Mouse (Mus musculus) embryonic facial prominence, embryonic 13.5 days (tissue): ENCODE results near the gene Gnb2. TPM values are rescaled to one million over a fixed set of nuclear protein-coding genes. Genes with fewer than 3 reads are reported as not detected.
A peak's percentile ranks its signal among the peaks of the same experiment; 100 is the strongest.

Source experiments
- ATAC-seq: fragments of 200-750 bp; cut with Nextera tagmentation; 2 replicates; pipeline ENCODE4 v1.8.0; 2017; ENCODE audit warnings: low read depth; ENCODE audit not compliant: insufficient number of reproducible peaks, insufficient read depth, low FRiP score, low TSS enrichment
- H3K27ac ChIP-seq: fragments of 300-500 bp; sonication (generic); 2 replicates; pipeline ENCODE4 v1.5.1; 2015; ENCODE audit warnings: moderate library complexity, mild to moderate bottlenecking, inconsistent platforms
- H3K27me3 ChIP-seq: fragments of 300-500 bp; sonication (generic); 2 replicates; pipeline ENCODE4 v1.6.1; 2015; ENCODE audit warnings: mild to moderate bottlenecking, inconsistent platforms
- H3K36me3 ChIP-seq: fragments of 300-500 bp; sonication (generic); 2 replicates; pipeline ENCODE4 v1.6.1; 2015; ENCODE audit warnings: mild to moderate bottlenecking, inconsistent platforms
- H3K4me1 ChIP-seq: fragments of 300-500 bp; sonication (generic); 2 replicates; pipeline ENCODE4 v1.6.1; 2015; ENCODE audit warnings: inconsistent platforms
- H3K4me2 ChIP-seq: fragments of 300-500 bp; sonication (generic); 2 replicates; pipeline ENCODE4 v1.6.1; 2015; ENCODE audit warnings: moderate library complexity, mild to moderate bottlenecking, inconsistent platforms
- H3K4me3 ChIP-seq: fragments of 300-500 bp; sonication (generic); 2 replicates; pipeline ENCODE4 v1.5.1; 2015; ENCODE audit warnings: mild to moderate bottlenecking, inconsistent platforms
- H3K9ac ChIP-seq: fragments of 300-500 bp; sonication (generic); 2 replicates; pipeline ENCODE4 v1.6.1; 2015; ENCODE audit warnings: mild to moderate bottlenecking, inconsistent platforms
- H3K9me3 ChIP-seq: fragments of 300-500 bp; sonication (generic); 2 replicates; pipeline ENCODE4 v1.6.1; 2016; ENCODE audit warnings: inconsistent platforms
- WGBS: fragments of 180-500 bp; shearing (Covaris S2); methylation state at CpG from one replicate; pipeline ENCODE4 v1.1.7; 2015; ENCODE audit warnings: mixed read lengths; 5-methylcytosine and 5-hydroxymethylcytosine counted together
- polyA plus RNA-seq: library from polyadenylated mRNA; unstranded; fragments of >200 nt; fragmentation: Nextera tagmentation; extraction: Ambion mirVana; gene quantifications from 2 replicates; pipeline ENCODE4 v1.2.1, GENCODE M21; 2015

The Gnb2 gene
- 360 and 396 TPM in 2 replicates for polyA plus RNA-seq

DNA sequence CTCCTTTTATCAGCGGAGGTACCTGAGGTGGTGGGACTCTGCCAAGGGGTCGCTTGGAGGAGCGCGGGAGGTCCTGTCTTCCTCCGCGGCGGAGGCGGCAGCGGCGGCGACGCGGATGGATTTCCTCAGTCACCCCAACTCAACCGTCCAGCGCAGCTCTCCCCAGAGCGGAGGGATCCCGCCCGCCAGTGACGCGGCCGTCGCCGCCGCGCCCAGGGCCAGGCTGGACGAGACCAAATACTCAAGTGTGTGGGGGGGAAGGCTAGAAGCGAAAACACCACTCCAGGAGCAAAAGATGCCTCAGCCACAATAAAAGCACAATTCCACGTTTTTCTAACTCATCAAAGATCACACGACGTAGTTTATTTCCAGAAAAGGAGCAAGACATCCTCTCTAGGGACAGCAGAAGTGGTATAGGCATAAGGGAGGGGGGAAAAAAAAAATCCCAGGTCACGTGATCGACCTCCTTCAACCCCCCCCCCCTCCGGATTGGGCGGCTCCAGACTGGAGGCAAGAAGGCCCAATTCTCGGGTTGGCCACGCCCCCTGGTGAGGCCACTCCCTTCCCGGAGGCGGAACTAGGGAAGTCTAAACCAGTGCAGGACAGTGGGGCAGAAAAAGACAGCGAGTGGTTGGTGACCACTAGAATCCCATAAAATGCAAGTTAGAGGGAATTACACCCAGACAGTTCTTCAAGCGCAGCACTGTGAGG, at the start of gene Gnb2, which contains the start of gene Epo:
Gnb2 (minus strand) TSS at position 394 of the 711 bp plus-strand sequence.
Epo (minus strand) TSS at position 126 of the 711 bp plus-strand sequence.
- H3K9me3 ChIP-seq, result no peaks in the 10 kb centered on the region
- peak within 1 kb of the TSS; percentile 94 for H3K9ac ChIP-seq
- H3K36me3 ChIP-seq, result peaks cover 20% of the 10 kb centered on the region
- peak within 1 kb of the TSS; percentile 93 for H3K27ac ChIP-seq
- H3K4me3 ChIP-seq, result peak within 1 kb of the TSS; percentile 91
- WGBS, result under 1% methylated on average over 39 of the region's 40 CpGs
- H3K4me1 ChIP-seq, result peaks cover 19% of the 10 kb centered on the region
- peak; percentile 74 for ATAC-seq
- peak within 1 kb of the TSS; percentile 97 for H3K4me2 ChIP-seq
- no peaks in the 10 kb centered on the region for H3K27me3 ChIP-seq

DNA sequence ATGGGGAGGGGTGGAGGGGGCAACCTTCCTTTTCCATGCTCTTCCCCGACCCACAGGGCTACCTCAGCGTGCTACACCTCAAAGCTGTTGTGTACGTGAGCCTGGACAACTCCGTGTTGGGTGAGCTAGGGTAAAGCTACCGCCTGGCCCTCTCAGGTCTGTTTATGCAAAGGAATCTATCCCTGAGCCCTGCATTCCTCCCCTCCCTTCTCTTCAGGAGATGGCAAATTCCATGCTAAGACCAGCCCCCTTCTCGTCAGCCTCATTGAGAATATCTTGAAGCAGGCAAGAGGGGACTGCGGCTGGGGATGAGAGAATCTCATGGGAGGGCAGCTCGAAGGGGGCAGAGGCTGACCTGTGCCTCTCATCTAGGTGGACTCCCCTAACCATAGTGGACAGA, 49.4 kb upstream of the Gnb2 start:
- H3K9me3 ChIP-seq, result peaks cover 1% of the 10 kb centered on the region; the same call in 1 of the 2 replicates
- peaks cover 9% of the 10 kb centered on the region for H3K27me3 ChIP-seq
- H3K4me1 ChIP-seq, result peaks cover 16% of the 10 kb centered on the region
- no peaks in the 10 kb centered on the region for H3K36me3 ChIP-seq
- ATAC-seq, result no peak
- H3K4me2 ChIP-seq, result peak overlapping the region; percentile 67
- no peak overlapping the region for H3K27ac ChIP-seq
- peak overlapping the region; percentile 44 for H3K4me3 ChIP-seq
- 31% methylated on average over 8 of the region's 8 CpGs for WGBS
- H3K9ac ChIP-seq, result peak overlapping the region; percentile 62

DNA sequence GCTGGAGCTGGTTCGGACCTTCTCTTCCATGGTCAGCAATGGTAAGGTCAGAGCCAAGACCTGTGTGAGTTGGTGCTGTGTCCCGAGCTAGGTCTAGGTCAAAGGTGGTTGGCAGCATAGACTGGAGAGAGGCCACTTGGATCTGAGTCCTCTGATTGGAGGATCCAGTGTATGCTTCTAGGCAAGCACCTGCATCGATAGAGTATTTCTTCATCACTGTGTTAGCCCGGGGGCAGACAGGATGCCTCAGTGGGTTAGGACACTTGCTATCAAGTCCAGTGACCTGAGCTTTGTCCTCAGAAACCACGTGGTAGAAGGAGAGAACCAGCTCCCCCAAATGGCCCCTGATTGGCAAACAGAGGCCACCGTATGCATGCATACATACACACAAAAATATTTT, 46.9 kb upstream of the Gnb2 start:
- Histone ChIP-seq H3K4me1 (peaks cover 16% of the 10 kb centered on the region), H3K9ac (no peak overlapping the region), H3K9me3 (no peaks in the 10 kb centered on the region), H3K4me2 (no peak overlapping the region), H3K4me3 (no peak overlapping the region), H3K27me3 (peaks cover 9% of the 10 kb centered on the region), H3K36me3 (no peaks in the 10 kb centered on the region), H3K27ac (no peak overlapping the region)
- ATAC-seq, result no peak
- WGBS, result 80% methylated on average over 6 of the region's 6 CpGs

DNA sequence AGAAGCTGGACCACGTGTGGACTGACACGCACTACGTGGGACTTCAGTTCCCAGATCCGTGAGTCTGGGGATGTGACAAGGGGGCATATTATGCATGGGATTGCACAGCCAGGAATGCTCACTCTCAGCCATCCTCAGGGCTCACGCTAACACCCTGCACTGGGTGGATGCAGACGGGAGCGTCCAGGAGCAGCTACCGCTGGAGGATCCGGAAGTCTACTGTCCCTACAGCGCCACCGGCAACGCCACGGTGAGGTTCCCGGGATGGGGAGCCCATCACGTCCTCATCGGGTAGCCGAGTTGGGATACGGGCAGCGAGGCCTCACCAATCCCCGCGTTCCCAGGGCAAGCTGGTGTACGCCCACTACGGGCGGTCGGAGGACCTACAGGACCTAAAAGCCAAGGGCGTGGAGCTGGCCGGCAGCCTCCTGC, 41.2 kb upstream of the Gnb2 start:
- Histone ChIP-seq H3K9ac (peak overlapping the region; percentile 60), H3K36me3 (no peaks in the 10 kb centered on the region), H3K27me3 (peaks cover 16% of the 10 kb centered on the region), H3K4me2 (peak overlapping the region; percentile 53), H3K4me3 (peak overlapping the region; percentile 33), H3K4me1 (peaks cover 9% of the 10 kb centered on the region; the same call in 1 of the 2 replicates), H3K9me3 (no peaks in the 10 kb centered on the region), H3K27ac (no peak overlapping the region)
- no peak for ATAC-seq
- 7% methylated on average over 27 of the region's 27 CpGs for WGBS

DNA sequence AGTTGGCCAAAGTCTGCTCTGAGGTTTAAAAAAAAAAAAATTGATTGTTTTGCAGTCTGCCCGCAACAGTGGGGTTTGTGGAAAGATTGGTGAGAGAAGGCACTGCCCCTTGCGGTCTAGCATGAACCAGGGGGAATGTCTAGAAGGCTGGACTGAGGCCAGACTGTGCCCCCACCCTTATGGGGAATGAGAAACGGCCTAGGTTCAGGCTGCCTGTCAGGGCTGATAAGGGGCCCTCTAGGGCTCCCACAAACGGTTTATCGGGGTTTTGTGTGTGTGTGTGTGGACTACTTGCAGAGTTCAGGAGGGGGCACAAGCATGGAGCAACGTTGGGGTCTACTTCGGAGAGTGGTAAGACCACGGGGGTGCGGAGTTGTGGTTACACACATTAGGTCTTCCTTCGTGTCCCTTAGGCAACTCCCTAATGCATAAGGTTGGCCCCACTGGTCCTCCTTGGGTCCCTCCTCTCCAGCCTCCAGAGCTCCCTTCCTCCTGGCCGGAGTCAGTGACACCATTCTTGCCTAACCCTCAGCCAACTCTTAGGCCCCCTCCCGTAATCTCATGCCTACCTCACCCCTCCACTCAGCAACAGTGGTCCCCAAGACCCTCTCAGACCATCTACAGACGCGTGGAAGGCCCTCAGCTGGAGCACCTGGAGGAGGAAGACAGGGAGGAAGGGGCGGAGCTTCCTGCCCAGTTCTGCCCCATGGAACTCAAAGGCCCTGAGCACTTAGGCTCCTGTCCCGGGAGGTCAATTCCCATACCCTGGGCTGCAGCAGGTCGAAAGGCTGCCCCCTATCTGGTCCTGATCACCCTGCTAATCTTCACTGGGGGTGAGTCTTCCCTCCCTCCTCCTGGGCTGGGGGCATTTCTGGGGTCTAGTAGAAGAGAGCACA, 37.6 kb upstream of the Gnb2 start:
- no peaks in the 10 kb centered on the region for H3K36me3 ChIP-seq
- H3K27me3 ChIP-seq, result peaks cover 16% of the 10 kb centered on the region
- WGBS, result 73% methylated on average over 17 of the region's 17 CpGs
- no peak overlapping the region for H3K27ac ChIP-seq
- peaks cover 12% of the 10 kb centered on the region; the same call in 1 of the 2 replicates for H3K4me1 ChIP-seq
- H3K9ac ChIP-seq, result no peak overlapping the region
- no peak for ATAC-seq
- H3K9me3 ChIP-seq, result no peaks in the 10 kb centered on the region
- no peak overlapping the region for H3K4me3 ChIP-seq
- no peak overlapping the region; the same call in 1 of the 2 replicates for H3K4me2 ChIP-seq

DNA sequence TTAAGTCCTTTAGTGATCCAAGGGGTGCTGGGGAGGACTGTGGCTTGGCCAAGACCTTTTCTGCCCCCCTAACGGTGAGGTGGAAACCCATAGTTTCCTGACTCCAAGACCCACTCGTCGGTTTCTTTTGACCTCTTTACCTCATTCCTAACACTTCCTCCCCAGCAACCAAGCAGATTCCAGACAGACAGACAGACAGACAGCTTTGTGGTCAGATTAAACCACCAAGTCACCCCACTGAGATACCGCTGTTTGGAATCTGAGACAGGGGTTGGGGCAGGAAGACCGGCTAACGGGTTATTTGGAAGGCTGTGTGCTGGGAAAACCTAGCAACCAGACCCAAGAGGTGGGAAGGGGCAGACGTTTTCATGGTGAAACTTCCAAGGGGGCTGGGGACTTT, 36.9 kb upstream of the Gnb2 start:
- Histone ChIP-seq H3K9me3 (no peaks in the 10 kb centered on the region), H3K4me1 (peaks cover 12% of the 10 kb centered on the region; the same call in 1 of the 2 replicates), H3K4me2 (peak overlapping the region; percentile 7; the same call in 1 of the 2 replicates), H3K27ac (no peak overlapping the region), H3K36me3 (no peaks in the 10 kb centered on the region), H3K27me3 (peaks cover 16% of the 10 kb centered on the region), H3K9ac (no peak overlapping the region), H3K4me3 (no peak overlapping the region)
- WGBS, result 49% methylated on average over 7 of the region's 7 CpGs
- no peak for ATAC-seq

DNA sequence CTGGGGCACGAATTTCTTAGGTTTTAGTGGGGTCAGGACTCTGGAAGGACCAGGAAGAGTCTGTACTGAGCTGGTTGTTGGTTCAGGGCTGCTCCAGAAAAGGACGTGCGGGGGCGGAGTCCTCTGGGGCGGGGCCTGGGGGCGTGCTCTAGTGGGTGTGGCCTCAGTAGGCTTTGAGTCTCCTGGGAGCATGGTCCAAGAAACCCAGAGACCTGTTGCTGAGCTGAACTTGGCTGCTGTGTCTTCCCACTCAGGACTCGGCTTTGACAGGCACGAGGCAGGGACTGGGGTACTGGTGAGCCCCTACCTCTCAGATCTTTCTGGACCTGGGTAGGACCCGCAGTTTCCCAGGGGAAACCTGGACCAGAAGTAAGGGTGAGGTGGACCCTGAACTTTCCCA, 36.4 kb upstream of the Gnb2 start, which contains the start of gene Tfr2:
Tfr2 (plus strand) TSS at position 176 of the 400 bp plus-strand sequence.
- H3K9ac ChIP-seq, result no peak within 1 kb of the TSS
- H3K4me2 ChIP-seq, result peak within 1 kb of the TSS; percentile 7
- H3K27ac ChIP-seq, result no peak within 1 kb of the TSS
- no peaks in the 10 kb centered on the region for H3K36me3 ChIP-seq
- H3K9me3 ChIP-seq, result no peaks in the 10 kb centered on the region
- 37% methylated on average over 9 of the region's 9 CpGs for WGBS
- H3K4me1 ChIP-seq, result peaks cover 12% of the 10 kb centered on the region; the same call in 1 of the 2 replicates
- 0 out of 2 replicates have a peak, but pooled peaks have one; percentile 27 for ATAC-seq
- H3K27me3 ChIP-seq, result peaks cover 11% of the 10 kb centered on the region
- H3K4me3 ChIP-seq, result no peak within 1 kb of the TSS

DNA sequence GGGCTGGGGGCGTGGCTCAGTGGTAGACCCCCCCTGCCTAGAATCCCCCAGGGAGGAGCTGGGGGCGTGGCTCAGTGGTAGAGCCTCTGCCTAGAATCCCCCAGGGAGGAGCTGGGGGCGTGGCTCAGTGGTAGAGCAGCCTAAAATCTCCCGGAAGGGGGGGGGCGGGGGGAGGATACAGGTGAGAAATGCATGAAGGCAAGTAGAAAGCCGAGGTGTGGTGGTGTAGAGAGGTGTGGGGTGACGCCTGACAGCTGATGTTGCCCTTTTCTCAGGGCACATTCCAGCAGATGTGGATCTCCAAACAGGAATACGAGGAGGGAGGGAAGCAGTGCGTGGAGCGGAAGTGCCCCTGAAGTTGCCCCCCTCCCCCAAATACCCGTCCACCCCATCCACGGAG, 35.7 kb upstream of the Gnb2 start:
- ATAC-seq, result no peak
- H3K9ac ChIP-seq, result no peak overlapping the region
- H3K4me2 ChIP-seq, result no peak overlapping the region
- H3K9me3 ChIP-seq, result no peaks in the 10 kb centered on the region
- H3K4me1 ChIP-seq, result peaks cover 5% of the 10 kb centered on the region; the same call in 1 of the 2 replicates
- no peaks in the 10 kb centered on the region for H3K36me3 ChIP-seq
- no peak overlapping the region for H3K4me3 ChIP-seq
- no peak overlapping the region for H3K27ac ChIP-seq
- H3K27me3 ChIP-seq, result peaks cover 5% of the 10 kb centered on the region
- WGBS, result 70% methylated on average over 12 of the region's 12 CpGs

DNA sequence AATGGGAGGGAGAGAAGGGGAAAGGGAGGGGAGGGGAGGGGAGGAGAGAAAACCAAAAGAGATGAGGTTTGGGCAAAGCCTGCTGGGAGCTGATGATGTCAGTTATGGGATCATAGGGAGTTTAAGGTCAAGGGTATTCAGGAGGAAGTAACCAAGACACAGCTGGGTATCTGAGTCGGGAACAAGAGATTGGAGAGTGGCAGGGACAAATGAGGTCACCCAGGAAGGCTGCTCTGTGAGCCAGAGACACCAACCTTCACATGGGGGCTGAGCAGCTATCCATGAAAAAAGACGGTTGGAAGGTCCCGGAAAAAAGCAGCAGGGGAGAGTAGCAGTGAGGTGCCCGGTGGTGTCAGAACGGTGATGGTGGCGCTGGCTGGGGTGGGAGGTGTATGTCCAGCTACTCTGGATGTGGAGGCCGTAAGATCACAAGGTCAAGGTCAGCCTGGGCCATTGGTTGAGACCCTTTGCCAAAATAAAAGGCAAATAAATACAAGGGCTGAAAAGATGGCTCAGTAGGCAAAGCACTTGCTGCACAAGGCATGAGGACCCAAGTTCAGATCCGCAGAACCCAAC, 35.0 kb upstream of the Gnb2 start:
- Histone ChIP-seq H3K9me3 (no peaks in the 10 kb centered on the region), H3K4me1 (peaks cover 4% of the 10 kb centered on the region; the same call in 1 of the 2 replicates), H3K4me2 (no peak overlapping the region), H3K27me3 (no peaks in the 10 kb centered on the region), H3K9ac (no peak overlapping the region), H3K36me3 (no peaks in the 10 kb centered on the region), H3K27ac (no peak overlapping the region), H3K4me3 (no peak overlapping the region)
- no peak for ATAC-seq
- WGBS, result 87% methylated on average over 8 of the region's 8 CpGs

DNA sequence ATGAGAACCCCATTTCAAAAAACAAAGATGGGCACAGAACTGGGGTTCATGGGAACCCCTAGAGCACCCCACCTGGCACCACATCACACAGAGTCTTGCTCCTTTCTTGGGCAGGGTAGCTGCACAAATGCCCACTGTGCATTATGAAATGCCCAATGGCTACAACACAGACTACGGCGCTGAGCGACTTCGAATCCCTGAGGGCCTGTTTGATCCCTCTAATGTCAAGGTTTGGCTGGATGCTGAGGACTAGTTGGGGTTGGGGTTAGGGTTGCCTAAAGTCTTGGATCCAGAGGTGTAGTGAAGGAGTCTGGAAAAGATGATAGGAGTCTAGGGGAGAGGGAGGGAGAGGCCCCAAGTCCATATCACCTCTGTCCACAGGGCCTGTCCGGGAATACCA, 33.1 kb upstream of the Gnb2 start:
- H3K4me3 ChIP-seq, result no peak overlapping the region
- no peak overlapping the region for H3K4me2 ChIP-seq
- H3K36me3 ChIP-seq, result no peaks in the 10 kb centered on the region
- no peak overlapping the region for H3K27ac ChIP-seq
- no peak for ATAC-seq
- WGBS, result 91% methylated on average over 5 of the region's 5 CpGs
- H3K27me3 ChIP-seq, result no peaks in the 10 kb centered on the region
- H3K9ac ChIP-seq, result no peak overlapping the region
- peaks cover 4% of the 10 kb centered on the region; the same call in 1 of the 2 replicates for H3K4me1 ChIP-seq
- H3K9me3 ChIP-seq, result no peaks in the 10 kb centered on the region

DNA sequence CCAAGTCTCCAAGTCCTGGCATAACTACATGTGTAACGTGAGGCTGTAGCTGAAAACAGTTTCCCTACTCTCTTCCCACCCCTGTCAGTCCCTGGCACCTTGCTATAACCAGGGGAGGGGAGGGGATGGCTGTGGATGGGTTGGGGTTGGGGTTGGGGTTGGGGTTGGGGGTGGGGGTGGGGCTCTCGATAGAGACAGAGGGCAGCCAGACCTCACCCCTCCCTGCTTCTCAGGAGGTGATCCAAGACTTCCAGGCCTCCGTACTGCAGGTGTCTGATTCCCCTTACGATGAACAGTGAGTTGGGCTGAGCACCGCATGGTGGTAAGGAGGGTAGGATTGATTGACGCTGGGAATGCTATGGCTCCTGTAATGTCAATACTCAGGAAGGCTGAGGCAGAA, 32.4 kb upstream of the Gnb2 start:
- Histone ChIP-seq H3K36me3 (no peaks in the 10 kb centered on the region), H3K9ac (no peak overlapping the region), H3K27me3 (no peaks in the 10 kb centered on the region), H3K4me3 (no peak overlapping the region), H3K9me3 (no peaks in the 10 kb centered on the region), H3K4me2 (no peak overlapping the region), H3K4me1 (peaks cover 4% of the 10 kb centered on the region; the same call in 1 of the 2 replicates), H3K27ac (no peak overlapping the region)
- WGBS, result 65% methylated on average over 6 of the region's 6 CpGs
- no peak for ATAC-seq
